Mouse (Mus musculus) midbrain, embryonic 12.5 days (tissue): ENCODE data around the gene Bad. TPM values are rescaled to one million over a fixed set of nuclear protein-coding genes. Genes with fewer than 3 reads are reported as not detected.
A peak's percentile ranks its signal among the peaks of the same experiment; 100 is the strongest.

ENCODE experiments used
- ATAC-seq: fragments of 200-750 bp; cut with Nextera tagmentation; 2 replicates; pipeline ENCODE4 v1.8.0; 2017; ENCODE audit warnings: low read depth, moderate TSS enrichment, moderate library complexity; ENCODE audit not compliant: low FRiP score
- H3K27ac ChIP-seq: fragments of 300-500 bp; sonication (generic); replicated peaks from 2 replicates; pipeline ENCODE4 v1.5.1; 2016; ENCODE audit warnings: mild to moderate bottlenecking
- H3K27me3 ChIP-seq: fragments of 300-500 bp; sonication (generic); 2 replicates; pipeline ENCODE4 v1.6.1; 2016; ENCODE audit warnings: mild to moderate bottlenecking
- H3K36me3 ChIP-seq: fragments of 300-500 bp; sonication (generic); 2 replicates; pipeline ENCODE4 v1.6.1; 2016
- H3K4me1 ChIP-seq: fragments of 300-500 bp; sonication (generic); 2 replicates; pipeline ENCODE4 v1.6.1; 2016
- H3K4me2 ChIP-seq: fragments of 300-500 bp; sonication (generic); replicated peaks from 2 replicates; pipeline ENCODE4 v1.6.1; 2016; ENCODE audit warnings: mild to moderate bottlenecking, moderate library complexity
- H3K4me3 ChIP-seq: fragments of 300-500 bp; sonication (generic); 2 replicates; pipeline ENCODE4 v1.5.1; 2016; ENCODE audit warnings: mild to moderate bottlenecking
- H3K9ac ChIP-seq: fragments of 300-500 bp; sonication (generic); replicated peaks from 2 replicates; pipeline ENCODE4 v1.6.1; 2016; ENCODE audit warnings: mild to moderate bottlenecking, moderate library complexity
- H3K9me3 ChIP-seq: fragments of 300-500 bp; sonication (generic); 2 replicates; pipeline ENCODE4 v1.6.1; 2016; ENCODE audit warnings: mild to moderate bottlenecking
- WGBS: fragments of 180-500 bp; shearing (Covaris S2); methylation state at CpG from one replicate; pipeline ENCODE4 v1.1.7; 2016; 5-methylcytosine and 5-hydroxymethylcytosine counted together
- polyA plus RNA-seq: library from polyadenylated mRNA; unstranded; fragments of >200 nt; fragmentation: Nextera tagmentation; extraction: Ambion mirVana; gene quantifications from 2 replicates; pipeline ENCODE4 v1.2.1, GENCODE M21; 2016

Bad gene
- polyA plus RNA-seq, 1 experiment from 2014 or later: 67.6 TPM

- peak within 1 kb of the TSS; percentile 78 for H3K4me3 ChIP-seq
- peaks cover 47% of the 10 kb centered on the region for H3K4me1 ChIP-seq
- H3K27me3 ChIP-seq: peaks cover 23% of the 10 kb centered on the region
- ATAC-seq: no peak
- H3K9ac ChIP-seq: peak within 1 kb of the TSS; percentile 92
- H3K9me3 ChIP-seq: no peaks in the 10 kb centered on the region
- peaks cover 19% of the 10 kb centered on the region for H3K36me3 ChIP-seq
- WGBS: under 1% methylated on average over 16 of the region's 16 CpGs
- H3K4me2 ChIP-seq: peak within 1 kb of the TSS; percentile 94
- H3K27ac ChIP-seq: peak within 1 kb of the TSS; percentile 95
These were observed 34.2 kb downstream of the Bad start, which contains the start of gene Plcb3 for GRCm38 (mm10) chr19:6975537-6976521. Plcb3 (minus strand) TSS chr19:6976470.

DNA sequence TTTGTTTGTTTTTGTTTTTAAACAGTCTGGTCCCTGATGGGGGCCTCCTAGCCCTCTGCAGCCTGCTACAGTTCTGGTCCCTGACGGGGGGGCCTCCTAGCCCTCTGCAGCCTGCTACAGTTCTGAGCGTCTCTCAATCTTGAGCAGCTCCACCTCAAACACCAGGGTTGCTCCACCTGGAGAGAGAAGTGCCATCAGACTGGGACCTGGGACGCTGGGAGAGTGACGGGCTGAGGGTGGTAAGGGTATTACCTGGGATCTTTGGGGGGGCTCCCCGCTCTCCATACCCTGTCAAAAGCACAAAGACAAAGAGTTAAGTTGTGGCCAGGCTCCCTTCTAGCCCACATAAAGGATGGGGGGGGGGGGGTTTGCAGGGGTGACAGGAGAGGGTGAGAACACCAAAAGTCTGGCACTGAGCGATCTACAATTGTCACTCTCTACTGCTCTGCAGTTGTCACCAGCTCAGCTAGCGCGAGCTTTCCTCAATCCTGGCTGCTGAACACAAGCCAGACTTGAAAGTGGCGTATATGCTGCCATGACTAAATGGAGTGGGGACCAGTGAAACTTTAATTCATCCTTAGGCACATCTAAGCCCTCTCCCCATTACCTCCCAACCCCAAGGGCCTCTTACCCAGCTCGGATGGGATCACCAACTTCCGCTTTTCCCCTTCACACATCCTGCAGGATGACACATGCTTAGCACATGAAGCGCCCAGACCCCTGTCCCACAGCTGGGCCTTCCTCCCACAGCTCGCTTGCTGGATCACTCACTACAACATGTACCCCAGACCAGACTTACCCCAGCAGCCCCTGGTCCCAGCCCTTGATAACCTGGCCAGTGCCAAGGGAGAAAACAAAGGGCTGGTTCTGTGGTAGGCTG, 36.3 kb downstream of the Bad start:
- 85% methylated on average over 13 of the region's 13 CpGs for WGBS
- Histone ChIP-seq H3K4me1 (peaks cover 51% of the 10 kb centered on the region), H3K9me3 (no peaks in the 10 kb centered on the region)

GRCm38 (mm10) chr19:6978639-6978974, 36.9 kb downstream of the Bad start:
- Histone ChIP-seq H3K27me3 (no peaks in the 10 kb centered on the region), H3K36me3 (peaks cover 32% of the 10 kb centered on the region), H3K4me2 (peak overlapping the region; percentile 74), H3K4me3 (peak overlapping the region; percentile 74), H3K9ac (peak overlapping the region; percentile 68), H3K4me1 (peaks cover 48% of the 10 kb centered on the region), H3K27ac (peak overlapping the region; percentile 95), H3K9me3 (no peaks in the 10 kb centered on the region)
- ATAC-seq: no peak
- WGBS: 45% methylated on average over 3 of the region's 3 CpGs

More for the DNA sequence above, 36.3 kb downstream of the Bad start:
- Histone ChIP-seq H3K9ac (peak overlapping the region; percentile 68), H3K27me3 (0 out of 2 replicates have a peak, but pooled peaks cover 2% of the 10 kb centered on the region), H3K27ac (peak overlapping the region; percentile 95), H3K4me3 (peak overlapping the region; percentile 74), H3K36me3 (peaks cover 28% of the 10 kb centered on the region), H3K4me2 (peak overlapping the region; percentile 74)
- ATAC-seq: no peak

DNA sequence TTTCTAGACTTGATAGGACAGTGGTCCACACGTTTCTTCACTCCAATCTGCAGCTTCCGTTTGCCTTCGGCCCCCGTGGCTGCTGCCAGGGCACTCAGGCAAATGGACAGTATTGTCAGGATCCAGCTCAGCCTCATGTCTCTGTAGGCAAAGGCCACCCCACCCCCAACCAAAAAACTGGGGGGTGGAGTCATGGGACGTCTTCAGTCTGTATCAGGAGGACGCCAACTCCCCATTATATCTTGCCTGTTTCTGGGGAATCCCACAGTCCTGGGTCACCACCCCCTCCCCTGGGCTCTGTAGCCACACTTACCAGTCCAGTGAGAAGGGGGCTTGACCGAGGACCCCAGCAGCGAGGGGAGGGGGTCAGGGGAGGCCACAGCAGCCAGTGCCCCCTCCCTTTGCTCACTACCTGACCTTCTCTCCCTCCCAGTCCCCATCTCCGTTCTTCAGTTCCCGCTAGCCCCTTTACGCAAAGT, 37.4 kb downstream of the Bad start:
- Histone ChIP-seq H3K9me3 (no peaks in the 10 kb centered on the region), H3K9ac (peak overlapping the region; percentile 68), H3K4me3 (peak overlapping the region; percentile 74), H3K4me1 (peaks cover 47% of the 10 kb centered on the region), H3K4me2 (peak overlapping the region; percentile 74), H3K27me3 (no peaks in the 10 kb centered on the region), H3K27ac (peak overlapping the region; percentile 95), H3K36me3 (peaks cover 36% of the 10 kb centered on the region)
- 13% methylated on average over 11 of the region's 11 CpGs for WGBS
- no peak for ATAC-seq

- 1% methylated on average over 58 of the region's 59 CpGs for WGBS
- Histone ChIP-seq H3K27me3 (no peaks in the 10 kb centered on the region), H3K4me3 (peak overlapping the region; percentile 74), H3K9ac (peak overlapping the region; percentile 69), H3K36me3 (peaks cover 38% of the 10 kb centered on the region), H3K4me2 (peak overlapping the region; percentile 74), H3K27ac (peak overlapping the region; percentile 95), H3K4me1 (peaks cover 46% of the 10 kb centered on the region), H3K9me3 (no peaks in the 10 kb centered on the region)
- peak; percentile 86 for ATAC-seq
These were observed 38.1 kb downstream of the Bad start for GRCm38 (mm10) chr19:6979486-6980380.

GRCm38 (mm10) chr19:6980381-6981093, 38.9 kb downstream of the Bad start, which contains the start of gene Fkbp2:
Fkbp2 (minus strand) TSS chr19:6980501.
- H3K27ac ChIP-seq: peak within 1 kb of the TSS; percentile 95
- H3K9ac ChIP-seq: peak within 1 kb of the TSS; percentile 69
- H3K9me3 ChIP-seq: no peaks in the 10 kb centered on the region
- ATAC-seq: peak; percentile 87
- peak within 1 kb of the TSS; percentile 74 for H3K4me2 ChIP-seq
- peaks cover 46% of the 10 kb centered on the region for H3K36me3 ChIP-seq
- no peaks in the 10 kb centered on the region for H3K27me3 ChIP-seq
- H3K4me1 ChIP-seq: peaks cover 46% of the 10 kb centered on the region
- H3K4me3 ChIP-seq: peak within 1 kb of the TSS; percentile 74
- 2% methylated on average over 38 of the region's 38 CpGs for WGBS

DNA sequence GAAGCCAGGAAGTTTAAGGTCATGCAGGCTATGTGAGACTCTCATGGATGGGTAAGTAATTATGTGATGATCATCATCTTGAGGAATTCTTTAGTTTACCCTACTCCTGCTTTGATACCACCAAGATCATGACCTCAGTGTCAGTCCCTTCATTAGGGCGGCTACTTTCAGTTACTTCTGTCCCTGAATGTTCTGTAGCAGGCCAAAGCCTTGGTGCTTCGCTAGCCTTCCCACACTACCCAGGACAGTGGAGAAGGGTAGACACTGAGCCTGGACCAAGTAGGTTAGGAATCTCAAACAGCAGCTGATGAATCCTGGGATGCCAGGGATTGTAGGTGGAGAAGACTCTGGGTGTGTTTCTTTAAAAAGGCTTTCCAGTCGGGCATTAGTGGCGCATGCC, 39.8 kb downstream of the Bad start:
- peaks cover 43% of the 10 kb centered on the region for H3K4me1 ChIP-seq

DNA sequence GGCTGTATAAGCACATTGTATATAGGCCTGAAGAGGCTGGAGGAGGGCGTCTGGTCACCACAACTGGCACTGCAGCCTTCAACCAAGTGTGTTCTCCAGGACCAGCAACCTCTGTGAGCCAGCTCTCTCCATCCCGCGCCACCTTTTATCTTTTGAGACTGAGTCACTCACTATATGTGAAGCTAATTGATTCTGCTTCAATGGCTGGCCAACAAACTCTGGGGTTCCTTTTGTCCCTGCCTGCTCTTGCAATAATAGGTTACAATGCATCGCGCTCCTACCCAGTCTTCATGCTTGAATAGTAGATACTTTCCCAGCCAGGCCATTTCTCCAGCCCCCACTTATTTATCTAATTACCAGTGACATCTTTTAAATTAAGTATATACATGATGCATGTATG, 42.0 kb downstream of the Bad start:
- Histone ChIP-seq H3K27ac (no peak overlapping the region), H3K9me3 (no peaks in the 10 kb centered on the region), H3K27me3 (no peaks in the 10 kb centered on the region), H3K36me3 (peaks cover 28% of the 10 kb centered on the region), H3K4me1 (peaks cover 39% of the 10 kb centered on the region), H3K4me2 (no peak overlapping the region), H3K4me3 (no peak overlapping the region), H3K9ac (no peak overlapping the region)
- 66% methylated on average over 5 of the region's 5 CpGs for WGBS
- no peak for ATAC-seq

More for the DNA sequence above, 39.8 kb downstream of the Bad start:
- H3K9me3 ChIP-seq: no peaks in the 10 kb centered on the region
- no peak overlapping the region for H3K9ac ChIP-seq
- 92% methylated on average over 4 of the region's 4 CpGs for WGBS
- H3K4me2 ChIP-seq: 0 out of 2 replicates have a peak overlapping the region, but pooled peaks have one; percentile 74
- no peaks in the 10 kb centered on the region for H3K27me3 ChIP-seq
- no peak overlapping the region for H3K4me3 ChIP-seq
- peaks cover 46% of the 10 kb centered on the region for H3K36me3 ChIP-seq
- no peak overlapping the region for H3K27ac ChIP-seq
- ATAC-seq: no peak

DNA sequence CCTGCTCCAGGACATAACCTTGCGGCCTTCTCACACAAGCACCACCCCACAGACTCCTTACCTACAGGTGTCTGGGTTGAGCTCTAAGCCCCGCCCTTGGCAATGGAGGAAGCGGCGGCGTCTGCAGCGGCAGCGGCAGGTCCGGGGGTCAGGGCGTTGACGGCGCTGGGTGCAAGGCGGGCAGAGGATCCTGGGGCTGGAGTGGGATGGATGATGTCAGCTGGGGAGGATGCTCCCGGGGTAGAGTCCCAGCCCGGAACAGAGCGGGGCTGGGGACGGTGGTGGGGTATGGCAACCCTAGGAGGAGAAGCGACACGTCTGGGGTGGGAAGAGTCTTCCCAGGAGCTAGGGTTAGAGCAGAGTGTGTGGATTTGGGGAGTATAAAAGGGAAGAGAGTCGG, 43.6 kb downstream of the Bad start:
- H3K36me3 ChIP-seq: peaks cover 30% of the 10 kb centered on the region
- no peaks in the 10 kb centered on the region for H3K9me3 ChIP-seq
- no peak overlapping the region for H3K4me2 ChIP-seq
- H3K9ac ChIP-seq: no peak overlapping the region
- 86% methylated on average over 19 of the region's 19 CpGs for WGBS
- peaks cover 30% of the 10 kb centered on the region for H3K4me1 ChIP-seq
- no peak overlapping the region for H3K27ac ChIP-seq
- no peak for ATAC-seq
- H3K4me3 ChIP-seq: no peak overlapping the region
- H3K27me3 ChIP-seq: no peaks in the 10 kb centered on the region

DNA sequence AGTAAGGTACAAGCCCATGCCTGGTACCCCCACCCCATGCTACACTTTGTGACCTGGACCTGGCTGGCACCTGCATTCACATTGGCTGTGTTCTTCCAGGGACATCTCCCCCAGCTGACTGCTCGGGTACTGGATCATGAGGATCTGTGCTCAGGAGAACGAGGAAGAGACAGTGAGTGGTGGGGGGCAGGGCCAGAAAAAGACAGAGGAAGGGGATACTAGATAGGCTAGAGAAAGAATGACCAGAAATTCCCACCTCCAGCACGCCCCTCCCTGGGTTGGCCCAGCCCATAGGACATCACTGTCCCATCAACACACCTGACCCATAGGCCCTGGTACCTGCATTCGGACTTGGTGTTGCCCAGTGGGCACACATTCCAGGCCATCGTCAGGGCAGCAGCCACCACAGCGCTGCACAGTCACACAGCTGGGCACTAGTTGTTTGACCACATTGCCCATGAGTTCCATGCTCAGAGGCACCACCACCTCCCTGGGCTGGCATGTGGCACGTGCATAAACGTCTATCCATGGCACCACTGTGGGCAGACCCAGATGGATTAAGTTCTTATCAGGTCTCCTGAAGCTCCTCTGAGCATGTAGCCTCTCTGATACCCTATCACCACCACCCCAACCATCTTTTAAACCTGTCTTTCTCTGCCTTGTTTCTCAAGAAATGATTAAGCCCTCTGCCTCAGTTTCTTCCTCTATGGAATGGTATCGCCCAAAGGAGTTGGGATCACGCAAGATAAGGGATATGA, 44.5 kb downstream of the Bad start:
- no peak overlapping the region for H3K27ac ChIP-seq
- H3K4me3 ChIP-seq: peak overlapping the region; percentile 89
- H3K4me1 ChIP-seq: peaks cover 25% of the 10 kb centered on the region
- peak overlapping the region; percentile 98 for H3K4me2 ChIP-seq
- 78% methylated on average over 10 of the region's 10 CpGs for WGBS
- no peaks in the 10 kb centered on the region for H3K9me3 ChIP-seq
- no peak for ATAC-seq
- peaks cover 30% of the 10 kb centered on the region for H3K36me3 ChIP-seq
- peak overlapping the region; percentile 96; the same call in 1 of the 2 replicates for H3K9ac ChIP-seq
- H3K27me3 ChIP-seq: no peaks in the 10 kb centered on the region
